ENCODE assay signal across 8 mouse cellular contexts in genomic region chr2:145167664-145168360, GRCm38 (mm10). TPM values are rescaled to one million over a fixed set of nuclear protein-coding genes. Genes with fewer than 3 reads are reported as not detected.
DNase-seq lines count a peak whose midpoint lies in the region; ATAC-seq lines count a peak whose summit lies in the region.

Slc24a3 (plus strand) TSS chr2:145167754.

- no peaks in the 10 kb centered on the region for H3K9me3 ChIP-seq in forebrain, embryonic 13.5 days (replicated peaks)
- H3K9me3 ChIP-seq in heart, embryonic 16.5 days (replicated peaks; ENCODE audit: control insufficient read depth, low read length), result no peaks in the 10 kb centered on the region
- no peaks in the 10 kb centered on the region for H3K9me3 ChIP-seq in liver, embryonic 12.5 days (replicated peaks)
- H3K9me3 ChIP-seq in stomach, embryonic 16.5 days (replicated peaks; ENCODE audit: control insufficient read depth, low read length), result no peaks in the 10 kb centered on the region

- ATAC-seq in forebrain, embryonic 13.5 days, result peak; percentile 91
- ATAC-seq in heart, embryonic 16.5 days (replicated peaks; ENCODE audit: extremely low read depth, insufficient read depth, low FRiP score), result peak; percentile 90
- peak; percentile 79 for ATAC-seq in liver, embryonic 12.5 days
- peak; percentile 90 for ATAC-seq in stomach, embryonic 16.5 days (ENCODE audit: insufficient read depth, low FRiP score)

- DNase-seq in 3134 (ENCODE audit: extremely low read depth, insufficient read length, low spot score), result peak; percentile 89
- DNase-seq in brain, embryonic 18.5 days (ENCODE audit: low read depth, low spot score), result peak; percentile 56
- peak; percentile 80 to 87 for DNase-seq in kidney, postnatal 25 days
- DNase-seq in natural killer cell, adult 2 months (ENCODE audit: low spot score in 2 of 2), result peak; percentile 37 to 42

- H3K4me2 ChIP-seq in forebrain, embryonic 13.5 days, result peak within 1 kb of the TSS; percentile 90
- H3K4me2 ChIP-seq in heart, embryonic 16.5 days (ENCODE audit: low read depth, low read length), result peak within 1 kb of the TSS; percentile 98
- peak within 1 kb of the TSS; percentile 81 for H3K4me2 ChIP-seq in liver, embryonic 12.5 days
- peak within 1 kb of the TSS; percentile 91 for H3K4me2 ChIP-seq in stomach, embryonic 16.5 days (ENCODE audit: low read depth, low read length)

- H3K4me3 ChIP-seq in forebrain, embryonic 13.5 days, result peak within 1 kb of the TSS; percentile 70
- peak within 1 kb of the TSS; percentile 80 for H3K4me3 ChIP-seq in heart, embryonic 16.5 days (ENCODE audit: low read length)
- peak within 1 kb of the TSS; percentile 66 for H3K4me3 ChIP-seq in liver, embryonic 12.5 days
- H3K4me3 ChIP-seq in stomach, embryonic 16.5 days (replicated peaks; ENCODE audit: low read length), result peak within 1 kb of the TSS; percentile 70

- peak within 1 kb of the TSS; percentile 78 for H3K27ac ChIP-seq in forebrain, embryonic 13.5 days
- H3K27ac ChIP-seq in heart, embryonic 16.5 days (ENCODE audit: low read length), result peak within 1 kb of the TSS; percentile 67
- peak within 1 kb of the TSS; percentile 58; the same call in 1 of the 2 replicates for H3K27ac ChIP-seq in liver, embryonic 12.5 days
- peak within 1 kb of the TSS; percentile 77 for H3K27ac ChIP-seq in stomach, embryonic 16.5 days (ENCODE audit: low read length)

- no peaks in the 10 kb centered on the region for H3K36me3 ChIP-seq in forebrain, embryonic 13.5 days (ENCODE audit: poor library complexity, severe bottlenecking)
- no peaks in the 10 kb centered on the region for H3K36me3 ChIP-seq in heart, embryonic 16.5 days (ENCODE audit: control insufficient read depth, insufficient read depth)
- H3K36me3 ChIP-seq in liver, embryonic 12.5 days, result no peaks in the 10 kb centered on the region
- H3K36me3 ChIP-seq in stomach, embryonic 16.5 days (ENCODE audit: control insufficient read depth, insufficient read depth, low read length), result no peaks in the 10 kb centered on the region

- peak within 1 kb of the TSS; percentile 80 for H3K9ac ChIP-seq in forebrain, embryonic 13.5 days
- H3K9ac ChIP-seq in heart, embryonic 16.5 days (ENCODE audit: low read length), result peak within 1 kb of the TSS; percentile 80
- H3K9ac ChIP-seq in liver, embryonic 12.5 days, result peak within 1 kb of the TSS; percentile 64
- peak within 1 kb of the TSS; percentile 87 for H3K9ac ChIP-seq in stomach, embryonic 16.5 days (ENCODE audit: low read length)

- WGBS in forebrain, embryonic 13.5 days, result 0% methylated on average over 50 of the region's 100 CpGs
- 1% methylated on average over 39 of the region's 100 CpGs for WGBS in heart, embryonic 16.5 days
- WGBS in liver, embryonic 12.5 days (ENCODE audit: insufficient replicate concordance), result 1% methylated on average over 66 of the region's 100 CpGs
- 0% methylated on average over 71 of the region's 100 CpGs for WGBS in stomach, embryonic 16.5 days

- peaks cover 13% of the 10 kb centered on the region for H3K4me1 ChIP-seq in forebrain, embryonic 13.5 days
- H3K4me1 ChIP-seq in heart, embryonic 16.5 days (ENCODE audit: control insufficient read depth, insufficient read depth, low read length), result peaks cover 3% of the 10 kb centered on the region; the same call in 1 of the 2 replicates
- peaks cover 18% of the 10 kb centered on the region for H3K4me1 ChIP-seq in liver, embryonic 12.5 days
- H3K4me1 ChIP-seq in stomach, embryonic 16.5 days (ENCODE audit: control insufficient read depth, insufficient read depth, low read length), result peaks cover 3% of the 10 kb centered on the region; the same call in 1 of the 2 replicates

- H3K27me3 ChIP-seq in forebrain, embryonic 13.5 days, result 0 out of 2 replicates have a peak, but pooled peaks cover 7% of the 10 kb centered on the region
- H3K27me3 ChIP-seq in heart, embryonic 16.5 days (ENCODE audit: control insufficient read depth, insufficient read depth, low read length), result peaks cover 4% of the 10 kb centered on the region; the same call in 1 of the 2 replicates
- peaks cover 40% of the 10 kb centered on the region for H3K27me3 ChIP-seq in liver, embryonic 12.5 days (replicated peaks)
- H3K27me3 ChIP-seq in stomach, embryonic 16.5 days (ENCODE audit: control insufficient read depth, insufficient read depth, low read length), result no peaks in the 10 kb centered on the region

RNA-seq across cellular contexts. Expression of gene Slc24a3, which starts in this region (rescaled TPM):
- 1.5 and 1.6 TPM in 2 replicates for polyA plus RNA-seq in forebrain, embryonic 13.5 days (2015; fragmentation: Nextera tagmentation; extraction: Ambion mirVana)
- polyA plus RNA-seq in heart, embryonic 16.5 days (2015; fragmentation: Nextera tagmentation; extraction: Ambion mirVana), result 0.83 and 1.3 TPM in 2 replicates
- polyA plus RNA-seq in liver, embryonic 12.5 days (2016; fragmentation: Nextera tagmentation; extraction: Ambion mirVana), result 1.6 and 1.7 TPM in 2 replicates
- polyA plus RNA-seq in stomach, embryonic 16.5 days (2015; fragmentation: Nextera tagmentation; extraction: Ambion mirVana), result 3.2 and 3.4 TPM in 2 replicates

Comparison
In these comparisons a context has a peak if more than half of its experiments do, and no peak if none do; other contexts are left out.
1. Peak in every context shown above with its lines: DNase-seq, ATAC-seq, H3K4me3 ChIP-seq and H3K27ac ChIP-seq.